Mouse (Mus musculus) cortical plate, adult 2 months (tissue): Measurements from ENCODE around the gene Mrpl42.

Experiments
- CTCF ChIP-seq: fragments of 200-500 bp; IDR thresholded peaks from 2 replicates; pipeline ENCODE4 v1.5.1; 2011; ENCODE audit warnings: mild to moderate bottlenecking, control low read depth, low read length; ENCODE audit not compliant: insufficient read depth; ENCODE audit errors: extremely low read depth
- POLR2A ChIP-seq: fragments of 200-500 bp; IDR thresholded peaks from 2 replicates; pipeline ENCODE4 v1.6.1; 2011; ENCODE audit warnings: mild to moderate bottlenecking, low read length, control low read depth; ENCODE audit not compliant: insufficient read depth; ENCODE audit errors: extremely low read depth

GRCm38 (mm10) chr10:95501033-95501432, 707 bp downstream of the Mrpl42 start:
- TF ChIP-seq CTCF (no peak), POLR2A (no peak)
